Mouse (Mus musculus) limb, embryonic 13.5 days (tissue): Measurements from ENCODE around the gene Runx3. TPM values are rescaled to one million over a fixed set of nuclear protein-coding genes. Genes with fewer than 3 reads are reported as not detected.

Source experiments
- ATAC-seq: fragments of 200-750 bp; cut with Nextera tagmentation; 2 replicates; pipeline ENCODE4 v1.8.0; 2017; ENCODE audit warnings: low read depth, moderate number of reproducible peaks, moderate TSS enrichment; ENCODE audit not compliant: low FRiP score
- H3K27ac ChIP-seq: fragments of 300-500 bp; sonication (generic); 2 replicates; pipeline ENCODE4 v1.5.1; 2015; ENCODE audit warnings: inconsistent platforms, mild to moderate bottlenecking, moderate library complexity
- H3K27me3 ChIP-seq: fragments of 300-500 bp; sonication (generic); 2 replicates; pipeline ENCODE4 v1.6.1; 2015; ENCODE audit warnings: mild to moderate bottlenecking, inconsistent platforms
- H3K36me3 ChIP-seq: fragments of 300-500 bp; sonication (generic); 2 replicates; pipeline ENCODE4 v1.6.1; 2015; ENCODE audit warnings: inconsistent platforms, mild to moderate bottlenecking, moderate library complexity
- H3K4me1 ChIP-seq: fragments of 300-500 bp; sonication (generic); 2 replicates; pipeline ENCODE4 v1.6.1; 2015; ENCODE audit warnings: inconsistent platforms
- H3K4me2 ChIP-seq: fragments of 300-500 bp; sonication (generic); replicated peaks from 2 replicates; pipeline ENCODE4 v1.6.1; 2015; ENCODE audit warnings: inconsistent platforms, mild to moderate bottlenecking, moderate library complexity
- H3K4me3 ChIP-seq: fragments of 300-500 bp; sonication (generic); 2 replicates; pipeline ENCODE4 v1.5.1; 2015; ENCODE audit warnings: moderate library complexity, mild to moderate bottlenecking, inconsistent platforms
- H3K9ac ChIP-seq: fragments of 300-500 bp; sonication (generic); 2 replicates; pipeline ENCODE4 v1.6.1; 2015; ENCODE audit warnings: mild to moderate bottlenecking, inconsistent platforms
- H3K9me3 ChIP-seq: fragments of 300-500 bp; sonication (generic); 2 replicates; pipeline ENCODE4 v1.6.1; 2016; ENCODE audit warnings: inconsistent platforms
- WGBS: fragments of 180-500 bp; shearing (Covaris S2); methylation state at CpG from one replicate; pipeline ENCODE4 v1.1.7; 2015; 5-methylcytosine and 5-hydroxymethylcytosine counted together
- polyA plus RNA-seq: library from polyadenylated mRNA; unstranded; fragments of >200 nt; fragmentation: Nextera tagmentation; extraction: Ambion mirVana; gene quantifications from 2 replicates; pipeline ENCODE4 v1.2.1, GENCODE M21; 2015

Runx3 gene
- polyA plus RNA-seq, 1 experiment from 2014 or later: 3.7 TPM

- 63% methylated on average over 5 of the region's 5 CpGs for WGBS
- no peak for ATAC-seq
- H3K9ac ChIP-seq: no peak overlapping the region
Observed at GRCm38 (mm10) chr4:135116391-135116790, 4.1 kb upstream of the Runx3 start.

GRCm38 (mm10) chr4:135117846-135118245 is 2.6 kb upstream of the Runx3 start:
- no peak for ATAC-seq
- Histone ChIP-seq H3K9ac (no peak overlapping the region), H3K27me3 (peaks cover 17% of the 10 kb centered on the region; the same call in 1 of the 2 replicates), H3K4me2 (no peak overlapping the region), H3K36me3 (no peaks in the 10 kb centered on the region), H3K4me3 (no peak overlapping the region), H3K4me1 (peaks cover 15% of the 10 kb centered on the region), H3K9me3 (0 out of 2 replicates have a peak, but pooled peaks cover 1% of the 10 kb centered on the region), H3K27ac (no peak overlapping the region)
- 94% methylated on average over 9 of the region's 9 CpGs for WGBS

More at GRCm38 (mm10) chr4:135116391-135116790, 4.1 kb upstream of the Runx3 start:
- Histone ChIP-seq H3K27me3 (peaks cover 7% of the 10 kb centered on the region; the same call in 1 of the 2 replicates), H3K4me1 (peaks cover 15% of the 10 kb centered on the region), H3K36me3 (no peaks in the 10 kb centered on the region), H3K4me2 (no peak overlapping the region), H3K4me3 (no peak overlapping the region), H3K27ac (no peak overlapping the region), H3K9me3 (peaks cover 14% of the 10 kb centered on the region)

GRCm38 (mm10) chr4:135118855-135119474 is 1.5 kb upstream of the Runx3 start:
- Histone ChIP-seq H3K4me1 (peaks cover 15% of the 10 kb centered on the region), H3K9ac (no peak overlapping the region), H3K4me3 (no peak overlapping the region), H3K36me3 (no peaks in the 10 kb centered on the region), H3K4me2 (no peak overlapping the region), H3K27ac (no peak overlapping the region), H3K27me3 (peaks cover 25% of the 10 kb centered on the region), H3K9me3 (no peaks in the 10 kb centered on the region)
- 86% methylated on average over 12 of the region's 12 CpGs for WGBS
- ATAC-seq: no peak

- H3K4me1 ChIP-seq: peaks cover 15% of the 10 kb centered on the region
- H3K27me3 ChIP-seq: peaks cover 46% of the 10 kb centered on the region
- 85% methylated on average over 5 of the region's 5 CpGs for WGBS
- no peak overlapping the region for H3K9ac ChIP-seq
- no peak overlapping the region for H3K4me3 ChIP-seq
- no peak overlapping the region for H3K4me2 ChIP-seq
- H3K36me3 ChIP-seq: no peaks in the 10 kb centered on the region
- ATAC-seq: no peak
- H3K27ac ChIP-seq: no peak overlapping the region
- H3K9me3 ChIP-seq: no peaks in the 10 kb centered on the region
Observed at GRCm38 (mm10) chr4:135123721-135124120, 3.3 kb downstream of the Runx3 start.

GRCm38 (mm10) chr4:135124732-135125131 is 4.3 kb downstream of the Runx3 start:
- no peaks in the 10 kb centered on the region for H3K36me3 ChIP-seq
- WGBS: 87% methylated on average over 6 of the region's 6 CpGs

GRCm38 (mm10) chr4:135125152-135125551 is 4.7 kb downstream of the Runx3 start:
- ATAC-seq: no peak
- H3K9me3 ChIP-seq: no peaks in the 10 kb centered on the region
- H3K36me3 ChIP-seq: no peaks in the 10 kb centered on the region
- H3K27me3 ChIP-seq: peaks cover 56% of the 10 kb centered on the region
- no peak overlapping the region for H3K4me2 ChIP-seq
- H3K4me1 ChIP-seq: peaks cover 15% of the 10 kb centered on the region
- 82% methylated on average over 3 of the region's 3 CpGs for WGBS
- H3K9ac ChIP-seq: no peak overlapping the region
- no peak overlapping the region for H3K27ac ChIP-seq
- H3K4me3 ChIP-seq: no peak overlapping the region

More at GRCm38 (mm10) chr4:135124732-135125131, 4.3 kb downstream of the Runx3 start:
- no peak overlapping the region for H3K9ac ChIP-seq
- peaks cover 52% of the 10 kb centered on the region for H3K27me3 ChIP-seq
- H3K27ac ChIP-seq: no peak overlapping the region
- H3K4me2 ChIP-seq: no peak overlapping the region
- H3K4me3 ChIP-seq: no peak overlapping the region
- no peak for ATAC-seq
- H3K4me1 ChIP-seq: peaks cover 20% of the 10 kb centered on the region
- H3K9me3 ChIP-seq: no peaks in the 10 kb centered on the region

- 67% methylated on average over 5 of the region's 5 CpGs for WGBS
- Histone ChIP-seq H3K4me1 (peaks cover 11% of the 10 kb centered on the region), H3K9ac (no peak overlapping the region), H3K27ac (no peak overlapping the region), H3K4me2 (no peak overlapping the region), H3K27me3 (peaks cover 65% of the 10 kb centered on the region), H3K9me3 (no peaks in the 10 kb centered on the region), H3K4me3 (no peak overlapping the region), H3K36me3 (no peaks in the 10 kb centered on the region)
- ATAC-seq: no peak
Observed at GRCm38 (mm10) chr4:135126385-135126784, 5.9 kb downstream of the Runx3 start.

GRCm38 (mm10) chr4:135128841-135129520 is 8.5 kb downstream of the Runx3 start:
- H3K27ac ChIP-seq: no peak overlapping the region
- 12% methylated on average over 22 of the region's 22 CpGs for WGBS

GRCm38 (mm10) chr4:135130156-135130555 is 9.7 kb downstream of the Runx3 start:
- no peak overlapping the region for H3K4me3 ChIP-seq
- no peak overlapping the region for H3K27ac ChIP-seq
- no peaks in the 10 kb centered on the region for H3K36me3 ChIP-seq
- H3K9ac ChIP-seq: no peak overlapping the region
- no peak overlapping the region for H3K4me2 ChIP-seq
- H3K4me1 ChIP-seq: peaks cover 11% of the 10 kb centered on the region
- 82% methylated on average over 6 of the region's 6 CpGs for WGBS
- no peak for ATAC-seq
- H3K9me3 ChIP-seq: no peaks in the 10 kb centered on the region
- H3K27me3 ChIP-seq: peaks cover 60% of the 10 kb centered on the region

More at GRCm38 (mm10) chr4:135128841-135129520, 8.5 kb downstream of the Runx3 start:
- Histone ChIP-seq H3K4me2 (peak overlapping the region; percentile 63), H3K36me3 (no peaks in the 10 kb centered on the region), H3K9ac (peak overlapping the region; percentile 39; the same call in 1 of the 2 replicates), H3K9me3 (no peaks in the 10 kb centered on the region), H3K4me3 (peak overlapping the region; percentile 32), H3K27me3 (peaks cover 56% of the 10 kb centered on the region), H3K4me1 (peaks cover 11% of the 10 kb centered on the region)
- 0 out of 2 replicates have a peak, but pooled peaks have one; percentile 48 for ATAC-seq

GRCm38 (mm10) chr4:135131145-135131544 is 10.7 kb downstream of the Runx3 start:
- Histone ChIP-seq H3K27me3 (peaks cover 67% of the 10 kb centered on the region), H3K36me3 (no peaks in the 10 kb centered on the region), H3K9ac (no peak overlapping the region), H3K9me3 (no peaks in the 10 kb centered on the region), H3K27ac (no peak overlapping the region), H3K4me3 (no peak overlapping the region), H3K4me2 (no peak overlapping the region), H3K4me1 (peaks cover 11% of the 10 kb centered on the region)
- no peak for ATAC-seq
- WGBS: 82% methylated on average over 6 of the region's 6 CpGs

- H3K27me3 ChIP-seq: peaks cover 72% of the 10 kb centered on the region
- no peak overlapping the region for H3K27ac ChIP-seq
- H3K9me3 ChIP-seq: no peaks in the 10 kb centered on the region
- H3K4me1 ChIP-seq: peaks cover 11% of the 10 kb centered on the region
- no peaks in the 10 kb centered on the region for H3K36me3 ChIP-seq
- H3K4me2 ChIP-seq: no peak overlapping the region
- 77% methylated on average over 12 of the region's 12 CpGs for WGBS
- H3K9ac ChIP-seq: no peak overlapping the region
- ATAC-seq: no peak
- no peak overlapping the region for H3K4me3 ChIP-seq
Observed at GRCm38 (mm10) chr4:135132797-135133196, 12.3 kb downstream of the Runx3 start.

- Histone ChIP-seq H3K4me3 (no peak overlapping the region), H3K27ac (no peak overlapping the region), H3K9ac (no peak overlapping the region), H3K27me3 (peaks cover 72% of the 10 kb centered on the region), H3K9me3 (no peaks in the 10 kb centered on the region), H3K36me3 (no peaks in the 10 kb centered on the region), H3K4me2 (no peak overlapping the region), H3K4me1 (peaks cover 9% of the 10 kb centered on the region)
- no peak for ATAC-seq
- WGBS: 63% methylated on average over 4 of the region's 4 CpGs
Observed at GRCm38 (mm10) chr4:135133711-135134110, 13.3 kb downstream of the Runx3 start.
